Mouse (Mus musculus): ENCODE data around the gene Igfbp6.

GRCm38 (mm10) chr15:102108651-102109525 lies 35.3 kb upstream of the Igfbp6 start:
- TF ChIP-seq POLR2A (IDR thresholded peaks at IDR 0.05; ENCODE audit: low read depth, low read length) (no peak), CTCF (conservative IDR thresholded peaks at IDR 0.05; ENCODE audit: insufficient read depth, insufficient read length, low read depth, low read length) (peak; percentile 75)
